Mouse (Mus musculus) ES-Bruce4 (cell line): Measurements from ENCODE around the gene Zfp869. TPM values are rescaled to one million over a fixed set of nuclear protein-coding genes. Genes with fewer than 3 reads are reported as not detected.
"Not testable (repeated sequence)": the region's sequence is repeated elsewhere in the genome, so short reads cannot be mapped to it uniquely, and the experiment has no call there.

Source experiments
- H3K27ac ChIP-seq: 2 replicates; pipeline ENCODE4 v1.5.1; 2012; ENCODE audit warnings: low read length, inconsistent platforms; ENCODE audit not compliant: insufficient read depth
- H3K27me3 ChIP-seq: 2 replicates; pipeline ENCODE4 v1.6.1; 2012; ENCODE audit warnings: mild to moderate bottlenecking, low read length, inconsistent platforms; ENCODE audit not compliant: control insufficient read depth, poor library complexity, insufficient read depth, severe bottlenecking
- H3K36me3 ChIP-seq: 2 replicates; pipeline ENCODE4 v1.6.1; 2012; ENCODE audit warnings: inconsistent platforms, mild to moderate bottlenecking, low read length, moderate library complexity; ENCODE audit not compliant: control insufficient read depth, poor library complexity, insufficient read depth, severe bottlenecking
- H3K4me1 ChIP-seq: one replicate; pipeline ENCODE4 v1.8.1; 2011; ENCODE audit warnings: low read length; ENCODE audit not compliant: control insufficient read depth, insufficient read depth
- H3K4me3 ChIP-seq: 2 replicates; pipeline ENCODE4 v1.5.1; 2011; ENCODE audit warnings: low read depth, mild to moderate bottlenecking, low read length
- H3K9ac ChIP-seq: 2 replicates; pipeline ENCODE4 v1.6.1; 2012; ENCODE audit warnings: low read depth, mild to moderate bottlenecking, inconsistent platforms; ENCODE audit not compliant: poor library complexity, severe bottlenecking
- H3K9me3 ChIP-seq: replicated peaks from 2 replicates; pipeline ENCODE4 v1.6.1; 2012; ENCODE audit warnings: mild to moderate bottlenecking, low read length, inconsistent platforms; ENCODE audit not compliant: control insufficient read depth, poor library complexity, insufficient read depth, severe bottlenecking
- CTCF ChIP-seq: IDR thresholded peaks from one replicate; pipeline ENCODE4 v1.8.1; 2011; ENCODE audit warnings: low read depth, low read length
- EP300 ChIP-seq: IDR thresholded peaks from 2 replicates; pipeline ENCODE4 v1.6.1; 2011; ENCODE audit warnings: low read depth, low read length; ENCODE audit not compliant: insufficient read depth
- POLR2A ChIP-seq: IDR thresholded peaks from one replicate; pipeline ENCODE4 v1.8.1; 2011; ENCODE audit warnings: low read length; ENCODE audit not compliant: insufficient read depth
- polyA plus RNA-seq: library from polyadenylated mRNA; stranded (reverse); fragments of >200 nt; gene quantifications from 2 replicates; pipeline ENCODE4 v1.2.4, GENCODE M21; 2011; ENCODE audit warnings: low read depth; ENCODE audit not compliant: missing spikeins, insufficient read depth, insufficient read length

The Zfp869 gene
- polyA plus RNA-seq, result 29.1 and 33.7 TPM in 2 replicates

- not testable (repeated sequence) for H3K4me1 ChIP-seq, H3K4me3 ChIP-seq, H3K9ac ChIP-seq, H3K27me3 ChIP-seq, H3K27ac ChIP-seq
- peaks cover 17% of the 10 kb centered on the region for H3K9me3 ChIP-seq
- peaks cover 65% of the 10 kb centered on the region for H3K36me3 ChIP-seq
Observed at GRCm38 (mm10) chr8:69710624-69711023, at the start of gene Zfp869. Zfp869 (minus strand) TSS chr8:69710724.

DNA sequence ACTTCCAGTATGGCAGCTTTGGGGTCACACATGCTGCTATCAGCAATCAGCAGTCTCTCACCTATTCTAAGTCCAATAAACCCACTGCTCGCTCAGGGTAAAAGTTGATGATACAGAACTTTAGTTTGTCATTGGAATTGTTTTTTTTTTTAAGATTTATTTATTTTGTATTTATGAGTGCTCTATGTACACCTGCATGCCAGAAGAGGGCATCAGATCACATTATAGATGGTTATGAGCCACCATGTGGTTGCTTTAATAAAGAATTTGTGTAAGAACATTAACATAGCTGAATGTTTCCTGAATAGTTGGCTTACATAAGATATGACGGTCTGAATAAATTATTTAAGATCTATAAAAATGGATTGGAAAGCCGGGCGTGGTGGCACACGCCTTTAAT lies 47.8 kb upstream of the Zfp869 start:
- Histone ChIP-seq H3K4me3 (no peak overlapping the region), H3K36me3 (peaks cover 20% of the 10 kb centered on the region), H3K9ac (no peak overlapping the region)

GRCm38 (mm10) chr8:69752437-69752836 lies 41.9 kb upstream of the Zfp869 start:
- H3K4me3 ChIP-seq, result no peak overlapping the region
- no peak for TF ChIP-seq EP300
- no peak for TF ChIP-seq POLR2A
- no peak for TF ChIP-seq CTCF
- H3K27me3 ChIP-seq, result no peaks in the 10 kb centered on the region
- H3K9me3 ChIP-seq, result no peaks in the 10 kb centered on the region
- H3K36me3 ChIP-seq, result peaks cover 4% of the 10 kb centered on the region
- no peak overlapping the region for H3K9ac ChIP-seq
- no peaks in the 10 kb centered on the region for H3K4me1 ChIP-seq
- no peak overlapping the region for H3K27ac ChIP-seq

More for the DNA sequence above, 47.8 kb upstream of the Zfp869 start:
- TF ChIP-seq EP300 (no peak), CTCF (no peak), POLR2A (no peak)
- no peaks in the 10 kb centered on the region for H3K4me1 ChIP-seq
- no peaks in the 10 kb centered on the region for H3K27me3 ChIP-seq
- no peaks in the 10 kb centered on the region for H3K9me3 ChIP-seq
- no peak overlapping the region for H3K27ac ChIP-seq

- H3K4me3 ChIP-seq, result peak within 1 kb of the TSS; percentile 75
- no peaks in the 10 kb centered on the region for H3K27me3 ChIP-seq
- TF ChIP-seq EP300 (no peak; the same call in 1 of the 2 replicates), POLR2A (peak; percentile 96), CTCF (no peak)
- H3K9ac ChIP-seq, result peak within 1 kb of the TSS; percentile 49
- H3K9me3 ChIP-seq, result no peaks in the 10 kb centered on the region
- peak within 1 kb of the TSS; percentile 54 for H3K27ac ChIP-seq
- H3K4me1 ChIP-seq, result no peaks in the 10 kb centered on the region
- no peaks in the 10 kb centered on the region for H3K36me3 ChIP-seq
Observed at GRCm38 (mm10) chr8:69749544-69750454, 39.3 kb upstream of the Zfp869 start, which contains the start of gene Zfp963. Zfp963 (minus strand) TSS chr8:69749970.

GRCm38 (mm10) chr8:69741231-69741630 lies 30.7 kb upstream of the Zfp869 start:
- Histone ChIP-seq H3K9me3 (no peaks in the 10 kb centered on the region), H3K4me1 (no peaks in the 10 kb centered on the region), H3K27me3 (no peaks in the 10 kb centered on the region), H3K9ac (no peak overlapping the region), H3K27ac (no peak overlapping the region), H3K36me3 (peaks cover 2% of the 10 kb centered on the region; the same call in 1 of the 2 replicates), H3K4me3 (no peak overlapping the region)
- no peak for TF ChIP-seq POLR2A

DNA sequence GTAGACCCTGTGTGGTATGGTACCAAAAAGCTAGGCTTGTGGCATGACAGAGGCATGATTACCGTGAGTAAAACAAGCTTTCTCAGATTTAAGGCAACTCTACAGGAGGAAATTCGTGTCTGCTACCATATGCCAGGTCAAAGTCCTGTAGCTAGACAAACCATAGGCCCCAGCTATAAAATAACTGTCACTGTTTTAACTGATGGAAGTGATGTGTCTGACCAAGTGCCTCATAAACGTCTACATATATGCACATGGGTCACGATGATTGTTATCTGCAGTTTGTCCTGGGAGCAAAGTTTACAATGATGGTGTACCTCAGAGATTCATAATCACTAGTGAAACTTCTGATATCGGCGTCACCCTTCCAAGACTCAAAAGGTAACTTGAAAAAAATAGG lies 30.2 kb upstream of the Zfp869 start:
- Histone ChIP-seq H3K4me3 (no peak overlapping the region), H3K27me3 (no peaks in the 10 kb centered on the region), H3K36me3 (peaks cover 2% of the 10 kb centered on the region; the same call in 1 of the 2 replicates), H3K4me1 (no peaks in the 10 kb centered on the region), H3K9me3 (no peaks in the 10 kb centered on the region), H3K27ac (no peak overlapping the region), H3K9ac (no peak overlapping the region)
- TF ChIP-seq CTCF (no peak), POLR2A (no peak), EP300 (no peak)
